In the genomic region with DNA sequence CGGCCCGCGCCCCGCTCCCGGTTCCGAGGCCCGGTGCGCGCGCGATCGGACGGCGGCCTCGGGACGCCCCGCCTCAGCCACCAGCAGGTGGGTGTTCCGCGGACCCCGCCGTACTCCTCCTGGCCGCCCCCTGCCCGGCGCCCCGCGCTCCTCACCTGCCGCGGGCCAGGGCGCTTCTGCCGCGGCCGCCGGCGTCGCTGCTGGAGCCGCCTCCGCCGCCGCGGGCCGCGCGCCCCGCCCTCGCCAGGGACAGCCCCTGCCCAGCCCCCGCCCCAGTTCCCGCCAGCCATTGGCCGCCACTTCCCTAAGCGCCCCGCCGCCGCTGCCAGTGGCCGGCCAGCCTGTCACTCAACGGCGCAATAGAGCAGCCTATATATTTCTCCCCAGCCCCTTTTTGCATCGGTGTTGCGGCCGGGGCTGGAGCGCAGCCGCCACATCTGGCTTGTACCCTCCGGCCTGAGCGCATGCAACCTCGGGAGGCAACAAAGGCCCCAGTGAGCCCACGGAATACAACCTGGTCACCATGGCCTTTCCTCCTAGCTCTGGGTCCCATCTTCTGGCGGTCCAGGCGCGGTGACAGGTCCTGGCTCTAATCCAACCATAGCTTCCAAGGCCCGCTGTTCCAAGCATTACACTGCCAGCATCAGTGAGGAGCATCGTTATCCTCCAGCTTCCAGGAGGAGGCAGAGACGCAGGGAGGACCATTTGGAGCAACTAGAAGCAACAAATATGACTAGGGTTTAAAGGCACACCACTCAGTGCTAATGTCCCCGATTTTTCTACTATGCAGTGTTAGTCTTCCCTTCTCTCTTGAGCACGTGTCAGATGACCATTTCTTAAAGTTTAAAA, we compare ENCODE assay signal across 7 mouse cellular contexts. TPM values are rescaled to one million over a fixed set of nuclear protein-coding genes. Genes with fewer than 3 reads are reported as not detected.
DNase-seq lines count a peak whose midpoint lies in the region; ATAC-seq lines count a peak whose summit lies in the region.

Gene Mgat4a (minus strand): TSS at position 207 of the 849 bp plus-strand sequence.

- 0 out of 2 replicates have a peak, but pooled peaks cover 2% of the 10 kb centered on the region for H3K27me3 ChIP-seq in embryonic facial prominence, embryonic 11.5 days (ENCODE audit: control insufficient read depth, insufficient read depth, low read length)
- peaks cover 15% of the 10 kb centered on the region; the same call in 1 of the 2 replicates for H3K27me3 ChIP-seq in limb, embryonic 12.5 days
- 0 out of 2 replicates have a peak, but pooled peaks cover 4% of the 10 kb centered on the region for H3K27me3 ChIP-seq in midbrain, embryonic 14.5 days (ENCODE audit: control insufficient read depth, insufficient read depth, low read length)

- peak; percentile 93 to 96 for DNase-seq in adrenal gland, postnatal 36 days
- peak; percentile 95 for DNase-seq in embryonic facial prominence, embryonic 11.5 days (ENCODE audit: low spot score)
- peak; percentile 89 for DNase-seq in heart, adult 8-10 months (ENCODE audit: low spot score)
- peak; percentile 81 to 86 for DNase-seq in kidney, adult 8-10 months
- peak; percentile 97 for DNase-seq in midbrain, embryonic 14.5 days
- peak; percentile 88 for DNase-seq in spleen, adult 18-20 months

- peak within 1 kb of the TSS; percentile 72 for H3K4me3 ChIP-seq in embryonic facial prominence, embryonic 11.5 days (ENCODE audit: low read depth, low read length)
- peak within 1 kb of the TSS; percentile 80 for H3K4me3 ChIP-seq in limb, embryonic 12.5 days (replicated peaks)
- peak within 1 kb of the TSS; percentile 75 for H3K4me3 ChIP-seq in midbrain, embryonic 14.5 days (replicated peaks; ENCODE audit: low read depth, low read length)

- no peaks in the 10 kb centered on the region for H3K36me3 ChIP-seq in embryonic facial prominence, embryonic 11.5 days (replicated peaks; ENCODE audit: control insufficient read depth, insufficient read depth, low read depth, low read length)
- no peaks in the 10 kb centered on the region for H3K36me3 ChIP-seq in limb, embryonic 12.5 days
- no peaks in the 10 kb centered on the region for H3K36me3 ChIP-seq in midbrain, embryonic 14.5 days (ENCODE audit: control insufficient read depth, insufficient read depth, low read length)

- ATAC-seq in embryonic facial prominence, embryonic 11.5 days (replicated peaks; ENCODE audit: insufficient number of reproducible peaks, low FRiP score, low TSS enrichment, low read depth) = peak; percentile 99
- peak; percentile 97 for ATAC-seq in limb, embryonic 12.5 days (ENCODE audit: insufficient number of reproducible peaks, insufficient read depth, low FRiP score, low TSS enrichment, low read depth)
- peak; percentile 99 for ATAC-seq in midbrain, embryonic 14.5 days (ENCODE audit: low FRiP score, low TSS enrichment)

- H3K27ac ChIP-seq in embryonic facial prominence, embryonic 11.5 days (replicated peaks; ENCODE audit: low read depth, low read length) = no peak within 1 kb of the TSS
- H3K27ac ChIP-seq in limb, embryonic 12.5 days = 0 out of 2 replicates have a peak within 1 kb of the TSS, but pooled peaks have one; percentile 7
- peak within 1 kb of the TSS; percentile 92 for H3K27ac ChIP-seq in midbrain, embryonic 14.5 days (replicated peaks; ENCODE audit: low read depth, low read length)

- no peaks in the 10 kb centered on the region for H3K9me3 ChIP-seq in embryonic facial prominence, embryonic 11.5 days (replicated peaks; ENCODE audit: control insufficient read depth, low read length)
- H3K9me3 ChIP-seq in limb, embryonic 12.5 days = no peaks in the 10 kb centered on the region
- no peaks in the 10 kb centered on the region for H3K9me3 ChIP-seq in midbrain, embryonic 14.5 days (ENCODE audit: control insufficient read depth, low read length)

- WGBS in embryonic facial prominence, embryonic 11.5 days = 1% methylated on average over 39 of the region's 72 CpGs
- under 1% methylated on average over 51 of the region's 72 CpGs for WGBS in limb, embryonic 12.5 days
- WGBS in midbrain, embryonic 14.5 days = 1% methylated on average over 68 of the region's 72 CpGs

- peak within 1 kb of the TSS; percentile 96 for H3K4me2 ChIP-seq in embryonic facial prominence, embryonic 11.5 days (ENCODE audit: low read depth, low read length)
- H3K4me2 ChIP-seq in limb, embryonic 12.5 days = peak within 1 kb of the TSS; percentile 98
- peak within 1 kb of the TSS; percentile 80 for H3K4me2 ChIP-seq in midbrain, embryonic 14.5 days (ENCODE audit: low read length)

- H3K4me1 ChIP-seq in embryonic facial prominence, embryonic 11.5 days (ENCODE audit: control insufficient read depth, insufficient read depth, low read length) = no peaks in the 10 kb centered on the region
- H3K4me1 ChIP-seq in limb, embryonic 12.5 days (replicated peaks) = peaks cover 10% of the 10 kb centered on the region; the same call in 1 of the 2 replicates
- H3K4me1 ChIP-seq in midbrain, embryonic 14.5 days (ENCODE audit: control insufficient read depth, insufficient read depth, low read length) = 0 out of 2 replicates have a peak, but pooled peaks cover 8% of the 10 kb centered on the region

- H3K9ac ChIP-seq in embryonic facial prominence, embryonic 11.5 days (replicated peaks; ENCODE audit: low read length) = peak within 1 kb of the TSS; percentile 70
- H3K9ac ChIP-seq in limb, embryonic 12.5 days (replicated peaks) = peak within 1 kb of the TSS; percentile 82
- H3K9ac ChIP-seq in midbrain, embryonic 14.5 days (replicated peaks; ENCODE audit: low read length) = peak within 1 kb of the TSS; percentile 76

RNA-seq across cellular contexts. Expression of gene Mgat4a, which starts in this region (rescaled TPM):
- total RNA-seq in adrenal gland, postnatal 36 days (2021) = 1 to 10 TPM; 5.1 to 7.1 TPM
- polyA plus RNA-seq in embryonic facial prominence, embryonic 11.5 days (2014; fragmentation: Nextera tagmentation; extraction: Ambion mirVana) = 4.3 and 4.6 TPM in 2 replicates
- 10 to 100 TPM in 2 of 4 experiments, 1 to 10 TPM in 2; 7.6 to 10.6 (median 9.4) TPM for total RNA-seq in heart, adult 8-10 months (2022)
- polyA plus RNA-seq in limb, embryonic 12.5 days (2016; fragmentation: Nextera tagmentation; extraction: Ambion mirVana) = 3.7 and 4.7 TPM in 2 replicates
- 11.6 and 12.9 TPM in 2 replicates for polyA plus RNA-seq in midbrain, embryonic 14.5 days (2014; fragmentation: Nextera tagmentation; extraction: Ambion mirVana)
